Mouse (Mus musculus) neural tube, embryonic 15.5 days (tissue): ENCODE data around the gene Idua. TPM values are rescaled to one million over a fixed set of nuclear protein-coding genes. Genes with fewer than 3 reads are reported as not detected.

Experiments
- ATAC-seq: fragments of 200-750 bp; cut with Nextera tagmentation; 2 replicates; pipeline ENCODE4 v1.8.0; 2017; ENCODE audit warnings: mild to moderate bottlenecking, moderate TSS enrichment, moderate library complexity; ENCODE audit not compliant: low FRiP score
- H3K27ac ChIP-seq: fragments of 300-500 bp; sonication (generic); replicated peaks from 2 replicates; pipeline ENCODE4 v1.5.1; 2015; ENCODE audit warnings: mild to moderate bottlenecking, inconsistent platforms
- H3K27me3 ChIP-seq: fragments of 300-500 bp; sonication (generic); replicated peaks from 2 replicates; pipeline ENCODE4 v1.6.1; 2015; ENCODE audit warnings: inconsistent platforms
- H3K36me3 ChIP-seq: fragments of 300-500 bp; sonication (generic); 2 replicates; pipeline ENCODE4 v1.6.1; 2015; ENCODE audit warnings: inconsistent platforms
- H3K4me1 ChIP-seq: fragments of 300-500 bp; sonication (generic); 2 replicates; pipeline ENCODE4 v1.6.1; 2015; ENCODE audit warnings: inconsistent platforms
- H3K4me2 ChIP-seq: fragments of 300-500 bp; sonication (generic); 2 replicates; pipeline ENCODE4 v1.6.1; 2015; ENCODE audit warnings: inconsistent platforms, mild to moderate bottlenecking, moderate library complexity
- H3K4me3 ChIP-seq: fragments of 300-500 bp; sonication (generic); replicated peaks from 2 replicates; pipeline ENCODE4 v1.5.1; 2015; ENCODE audit warnings: mild to moderate bottlenecking, inconsistent platforms
- H3K9ac ChIP-seq: fragments of 300-500 bp; sonication (generic); replicated peaks from 2 replicates; pipeline ENCODE4 v1.6.1; 2015; ENCODE audit warnings: mild to moderate bottlenecking, inconsistent platforms
- H3K9me3 ChIP-seq: fragments of 300-500 bp; sonication (generic); replicated peaks from 2 replicates; pipeline ENCODE4 v1.6.1; 2016; ENCODE audit warnings: inconsistent platforms
- WGBS: fragments of 180-500 bp; shearing (Covaris S2); methylation state at CpG from one replicate; pipeline ENCODE4 v1.1.7; 2015; ENCODE audit warnings: mixed read lengths; 5-methylcytosine and 5-hydroxymethylcytosine counted together
- polyA plus RNA-seq: library from polyadenylated mRNA; unstranded; fragments of >200 nt; fragmentation: Nextera tagmentation; extraction: Ambion mirVana; gene quantifications from 2 replicates; pipeline ENCODE4 v1.2.1, GENCODE M21; 2015

Gene Idua
- polyA plus RNA-seq, 1 experiment from 2014 or later = 11.4 TPM

- no peak overlapping the region for H3K4me3 ChIP-seq
- H3K36me3 ChIP-seq = peaks cover 64% of the 10 kb centered on the region
- ATAC-seq = peak; percentile 25; the same call in 1 of the 2 replicates
- H3K9ac ChIP-seq = no peak overlapping the region
- H3K4me2 ChIP-seq = no peak overlapping the region
- no peaks in the 10 kb centered on the region for H3K9me3 ChIP-seq
- H3K27me3 ChIP-seq = no peaks in the 10 kb centered on the region
- no peak overlapping the region for H3K27ac ChIP-seq
- 90% methylated on average over 9 of the region's 9 CpGs for WGBS
- no peaks in the 10 kb centered on the region for H3K4me1 ChIP-seq
These were observed 14.3 kb upstream of the Idua start for GRCm38 (mm10) chr5:108645651-108646342.

- no peak overlapping the region for H3K27ac ChIP-seq
- H3K9ac ChIP-seq = no peak overlapping the region
- H3K4me1 ChIP-seq = no peaks in the 10 kb centered on the region
- no peak overlapping the region for H3K4me3 ChIP-seq
- 93% methylated on average over 3 of the region's 3 CpGs for WGBS
- no peaks in the 10 kb centered on the region for H3K27me3 ChIP-seq
- no peak for ATAC-seq
- H3K36me3 ChIP-seq = peaks cover 68% of the 10 kb centered on the region
- no peak overlapping the region for H3K4me2 ChIP-seq
- no peaks in the 10 kb centered on the region for H3K9me3 ChIP-seq
These were observed 13.8 kb upstream of the Idua start for GRCm38 (mm10) chr5:108646343-108646660.

- H3K4me3 ChIP-seq = no peak overlapping the region
- ATAC-seq = no peak
- 97% methylated on average over 2 of the region's 2 CpGs for WGBS
- peaks cover 68% of the 10 kb centered on the region for H3K36me3 ChIP-seq
- no peaks in the 10 kb centered on the region for H3K4me1 ChIP-seq
- H3K27me3 ChIP-seq = no peaks in the 10 kb centered on the region
- no peak overlapping the region for H3K27ac ChIP-seq
- H3K4me2 ChIP-seq = no peak overlapping the region
- H3K9ac ChIP-seq = no peak overlapping the region
- H3K9me3 ChIP-seq = no peaks in the 10 kb centered on the region
These were observed 12.8 kb upstream of the Idua start for GRCm38 (mm10) chr5:108647311-108647710.

- Histone ChIP-seq H3K27ac (no peak overlapping the region), H3K4me2 (no peak overlapping the region), H3K27me3 (no peaks in the 10 kb centered on the region), H3K9ac (no peak overlapping the region), H3K4me3 (no peak overlapping the region), H3K36me3 (peaks cover 68% of the 10 kb centered on the region), H3K9me3 (no peaks in the 10 kb centered on the region), H3K4me1 (no peaks in the 10 kb centered on the region)
- WGBS = 93% methylated on average over 2 of the region's 2 CpGs
- ATAC-seq = no peak
These were observed 12.2 kb upstream of the Idua start for GRCm38 (mm10) chr5:108647820-108648465.

GRCm38 (mm10) chr5:108648937-108649576 lies 11.1 kb upstream of the Idua start:
- no peaks in the 10 kb centered on the region for H3K9me3 ChIP-seq
- H3K27me3 ChIP-seq = no peaks in the 10 kb centered on the region
- H3K9ac ChIP-seq = no peak overlapping the region
- 94% methylated on average over 11 of the region's 11 CpGs for WGBS
- no peak overlapping the region for H3K27ac ChIP-seq
- ATAC-seq = no peak
- H3K4me1 ChIP-seq = no peaks in the 10 kb centered on the region
- peaks cover 76% of the 10 kb centered on the region for H3K36me3 ChIP-seq
- H3K4me2 ChIP-seq = no peak overlapping the region
- no peak overlapping the region for H3K4me3 ChIP-seq

GRCm38 (mm10) chr5:108650341-108650740 lies 9.8 kb upstream of the Idua start:
- Histone ChIP-seq H3K9me3 (no peaks in the 10 kb centered on the region), H3K4me2 (no peak overlapping the region), H3K27me3 (no peaks in the 10 kb centered on the region), H3K27ac (no peak overlapping the region), H3K36me3 (peaks cover 85% of the 10 kb centered on the region), H3K4me1 (no peaks in the 10 kb centered on the region), H3K9ac (no peak overlapping the region), H3K4me3 (no peak overlapping the region)
- WGBS = 91% methylated on average over 7 of the region's 7 CpGs
- ATAC-seq = no peak

- H3K27ac ChIP-seq = no peak overlapping the region
- no peaks in the 10 kb centered on the region for H3K27me3 ChIP-seq
- 0 out of 2 replicates have a peak, but pooled peaks have one; percentile 5 for ATAC-seq
- no peak overlapping the region for H3K4me3 ChIP-seq
- no peaks in the 10 kb centered on the region for H3K9me3 ChIP-seq
- WGBS = 85% methylated on average over 5 of the region's 5 CpGs
- peaks cover 91% of the 10 kb centered on the region for H3K36me3 ChIP-seq
- H3K4me2 ChIP-seq = no peak overlapping the region
- H3K4me1 ChIP-seq = no peaks in the 10 kb centered on the region
- H3K9ac ChIP-seq = no peak overlapping the region
These were observed 8.9 kb upstream of the Idua start for GRCm38 (mm10) chr5:108651136-108651720.

- 59% methylated on average over 1 of the region's 1 CpGs for WGBS
- no peak overlapping the region for H3K9ac ChIP-seq
- no peaks in the 10 kb centered on the region for H3K4me1 ChIP-seq
- peaks cover 91% of the 10 kb centered on the region for H3K36me3 ChIP-seq
- H3K4me2 ChIP-seq = no peak overlapping the region
- no peak overlapping the region for H3K4me3 ChIP-seq
- no peak overlapping the region for H3K27ac ChIP-seq
- no peaks in the 10 kb centered on the region for H3K9me3 ChIP-seq
- no peaks in the 10 kb centered on the region for H3K27me3 ChIP-seq
- peak; percentile 69; the same call in 1 of the 2 replicates for ATAC-seq
These were observed 8.3 kb upstream of the Idua start for GRCm38 (mm10) chr5:108651823-108652222.

GRCm38 (mm10) chr5:108653341-108653740 lies 6.8 kb upstream of the Idua start:
- H3K27ac ChIP-seq = no peak overlapping the region
- no peaks in the 10 kb centered on the region for H3K9me3 ChIP-seq
- H3K9ac ChIP-seq = no peak overlapping the region
- H3K36me3 ChIP-seq = peaks cover 85% of the 10 kb centered on the region
- peaks cover 10% of the 10 kb centered on the region for H3K4me1 ChIP-seq
- H3K4me3 ChIP-seq = no peak overlapping the region
- 91% methylated on average over 6 of the region's 6 CpGs for WGBS
- H3K27me3 ChIP-seq = no peaks in the 10 kb centered on the region
- no peak overlapping the region for H3K4me2 ChIP-seq
- no peak for ATAC-seq

GRCm38 (mm10) chr5:108654444-108654990 lies 5.6 kb upstream of the Idua start:
- Histone ChIP-seq H3K9me3 (no peaks in the 10 kb centered on the region), H3K4me2 (no peak overlapping the region), H3K4me3 (no peak overlapping the region), H3K27ac (no peak overlapping the region), H3K9ac (no peak overlapping the region), H3K27me3 (no peaks in the 10 kb centered on the region), H3K4me1 (peaks cover 22% of the 10 kb centered on the region), H3K36me3 (peaks cover 73% of the 10 kb centered on the region)
- ATAC-seq = no peak
- WGBS = 94% methylated on average over 10 of the region's 10 CpGs

- Histone ChIP-seq H3K36me3 (peaks cover 64% of the 10 kb centered on the region), H3K4me1 (peaks cover 29% of the 10 kb centered on the region), H3K27me3 (no peaks in the 10 kb centered on the region), H3K4me2 (no peak overlapping the region), H3K4me3 (no peak overlapping the region), H3K27ac (no peak overlapping the region), H3K9me3 (no peaks in the 10 kb centered on the region), H3K9ac (no peak overlapping the region)
- no peak for ATAC-seq
- WGBS = 98% methylated on average over 9 of the region's 9 CpGs
These were observed 4.8 kb upstream of the Idua start for GRCm38 (mm10) chr5:108655381-108655780.
